Mouse (Mus musculus): Measurements from ENCODE around the gene Gm20388.
A peak's percentile ranks its signal among the peaks of the same experiment; 100 is the strongest.

The Gm20388 gene

GRCm38 (mm10) chr8:120083261-120083660 lies 172.6 kb downstream of the Gm20388 start:
- DNase-seq (ENCODE audit: inconsistent ontology term): no peak

GRCm38 (mm10) chr8:120084783-120085182 lies 174.1 kb downstream of the Gm20388 start:
- DNase-seq (ENCODE audit: inconsistent ontology term): no peak

- no peak for DNase-seq (ENCODE audit: inconsistent ontology term)
These were observed 178.9 kb downstream of the Gm20388 start for GRCm38 (mm10) chr8:120089511-120089910.

DNA sequence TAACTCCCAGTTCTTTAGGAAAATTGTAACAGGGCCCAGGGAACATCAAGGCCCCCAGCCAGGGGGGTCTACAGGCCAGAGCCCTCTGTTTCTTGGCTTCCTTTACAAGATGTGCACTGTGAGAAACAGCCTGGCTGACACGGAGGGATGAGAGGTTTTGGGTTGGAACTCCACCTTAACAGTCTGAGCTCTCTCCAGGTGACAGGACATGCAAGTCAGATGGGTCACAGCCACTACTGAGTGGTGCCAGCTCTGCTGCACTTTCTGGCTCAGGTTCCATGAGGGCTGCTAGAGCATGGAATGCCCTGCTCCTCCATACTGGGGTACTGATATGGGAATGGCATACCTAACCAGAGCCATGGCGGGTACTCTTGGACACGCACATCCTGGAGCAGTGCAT lies 180.4 kb downstream of the Gm20388 start:
- no peak for DNase-seq (ENCODE audit: inconsistent ontology term)

DNA sequence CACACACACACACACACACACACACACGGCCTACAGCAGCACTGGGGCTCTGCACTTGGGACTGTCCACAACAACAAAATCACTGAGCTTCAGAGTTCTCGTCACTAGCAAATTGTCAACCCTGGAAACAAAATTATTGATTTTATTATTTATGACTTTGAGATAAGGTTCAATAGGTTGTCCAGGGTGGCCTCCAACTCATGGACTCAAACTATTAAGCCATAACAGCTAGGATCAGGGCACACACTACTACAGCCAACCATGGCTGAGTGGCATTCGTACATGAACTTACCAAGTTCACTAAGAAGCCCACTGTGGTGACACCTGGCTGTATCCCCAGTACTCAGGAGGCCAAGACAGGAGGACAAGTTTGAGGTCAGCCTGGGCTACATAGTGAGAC lies 182.5 kb downstream of the Gm20388 start:
- no peak for DNase-seq (ENCODE audit: inconsistent ontology term)

- DNase-seq (ENCODE audit: inconsistent ontology term): no peak
These were observed 184.2 kb downstream of the Gm20388 start for GRCm38 (mm10) chr8:120094801-120095200.

DNA sequence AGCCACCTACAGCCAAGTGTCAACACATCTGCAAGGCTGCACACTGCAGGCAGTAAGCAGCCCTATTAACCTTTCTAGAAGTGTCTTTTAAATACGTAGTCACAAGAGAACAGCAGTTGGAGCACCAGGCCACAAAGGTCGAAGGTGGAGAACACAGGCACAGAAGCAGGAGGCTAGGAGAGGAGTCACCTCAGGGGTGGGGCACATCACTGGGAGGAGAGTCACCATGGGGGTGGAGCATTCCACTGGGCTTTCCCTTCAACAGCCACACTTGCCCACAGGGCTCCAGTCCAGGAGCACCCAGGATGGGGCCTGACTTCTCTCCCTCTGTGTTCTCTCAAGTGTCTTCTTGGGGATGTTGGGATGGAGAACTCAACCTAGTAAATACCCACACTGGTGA lies 185.8 kb downstream of the Gm20388 start:
- peak; percentile 24 for DNase-seq (ENCODE audit: inconsistent ontology term)

DNA sequence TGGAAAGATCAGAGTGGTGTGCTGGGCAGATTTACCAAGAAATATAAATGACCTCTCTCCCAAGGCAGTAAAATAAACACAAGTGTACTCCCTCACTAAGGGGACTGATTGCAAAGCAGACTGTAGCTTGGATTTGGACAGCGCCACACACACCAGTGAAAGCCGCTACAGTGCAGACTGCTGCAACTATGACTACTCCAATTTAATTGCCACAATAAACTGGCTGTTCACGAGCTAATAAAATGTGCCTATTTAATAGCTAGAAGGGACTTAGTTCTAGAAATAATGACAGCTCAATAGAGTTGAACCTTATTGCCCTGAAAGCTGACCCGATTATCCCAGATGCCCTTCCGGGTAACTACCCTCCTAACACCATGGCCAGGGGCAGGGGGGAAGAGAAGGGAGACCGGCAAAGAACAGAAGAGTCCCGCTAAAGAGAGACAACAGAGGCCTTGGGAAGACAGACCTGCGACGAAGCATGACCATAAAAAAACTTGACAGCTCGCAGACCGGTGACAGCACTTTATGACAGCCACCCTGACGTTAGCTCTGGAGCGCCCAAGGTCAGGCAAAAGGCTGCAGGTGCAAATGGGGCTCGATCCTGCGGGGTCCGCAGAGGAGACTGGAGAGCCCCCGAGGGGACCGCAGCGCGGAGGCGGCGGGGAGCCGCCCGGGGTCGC lies 189.9 kb downstream of the Gm20388 start:
- DNase-seq (ENCODE audit: inconsistent ontology term): peak; percentile 11

DNA sequence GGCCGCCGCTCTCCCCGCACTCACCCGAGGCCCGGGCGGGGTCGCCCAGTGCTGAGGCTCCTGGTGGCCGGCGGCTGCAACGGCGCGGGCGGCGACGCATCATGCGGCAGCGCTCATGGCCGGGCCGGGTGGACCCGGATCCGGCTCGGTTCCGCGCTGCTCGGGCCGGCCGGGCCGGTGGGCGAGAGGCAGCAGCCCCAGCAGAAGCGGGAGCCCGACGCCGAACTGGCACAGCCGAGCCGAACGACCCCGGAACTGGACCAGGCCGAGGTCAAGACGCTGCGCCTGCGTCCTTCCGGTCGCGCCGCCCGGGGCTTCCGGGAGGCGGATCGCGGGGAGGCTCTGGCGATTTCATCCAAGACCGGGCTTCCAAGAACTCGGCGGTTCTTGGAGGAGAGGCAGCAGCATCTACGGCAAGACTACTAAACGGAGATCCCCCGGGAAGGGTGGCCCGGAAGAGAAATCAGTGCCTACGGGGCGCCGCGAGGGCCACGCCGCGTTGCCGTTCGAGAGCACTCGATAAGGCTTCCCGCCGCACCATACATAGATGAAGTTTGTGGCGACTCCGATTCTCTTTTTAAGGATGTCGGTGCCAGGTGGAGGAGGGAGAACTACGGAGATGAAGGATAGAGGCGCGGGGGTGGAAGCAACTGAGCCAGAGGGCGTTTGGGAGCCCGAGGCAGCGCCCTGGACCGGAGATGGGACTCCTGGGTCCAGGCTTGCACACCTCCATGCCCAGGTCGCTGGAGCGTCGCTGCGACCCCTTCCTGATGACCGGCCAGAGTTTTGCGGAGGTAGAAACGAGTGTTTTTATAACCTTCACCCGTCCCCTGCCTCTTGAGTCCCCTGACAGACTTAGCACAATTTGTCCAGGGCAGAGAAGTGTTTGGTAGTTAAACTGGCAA lies 190.7 kb downstream of the Gm20388 start, which contains the start of gene Zdhhc7:
Zdhhc7 (minus strand) TSS at position 415 of the 905 bp plus-strand sequence.
- peak; percentile 81 for DNase-seq (ENCODE audit: inconsistent ontology term)

DNA sequence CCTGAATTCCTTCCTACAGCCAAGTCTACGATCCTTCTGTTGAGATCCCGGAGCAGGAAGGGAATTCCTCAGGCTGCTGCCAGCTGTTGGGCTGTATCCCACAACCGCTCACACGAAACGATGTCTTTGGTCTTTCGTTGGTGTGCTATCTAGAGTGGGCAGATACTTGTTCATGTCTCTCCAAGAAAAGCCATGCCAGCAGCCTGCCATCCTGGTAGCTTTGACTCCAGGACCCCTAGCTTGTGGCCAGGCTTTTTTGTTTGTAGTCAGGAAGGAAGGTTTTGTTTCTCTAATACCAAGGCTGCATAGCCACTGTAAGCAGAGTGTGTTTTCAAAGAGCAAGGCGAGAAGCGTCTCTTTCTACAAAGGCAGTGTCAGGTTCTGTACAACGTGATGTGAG lies 193.3 kb downstream of the Gm20388 start:
- no peak for DNase-seq (ENCODE audit: inconsistent ontology term)

DNA sequence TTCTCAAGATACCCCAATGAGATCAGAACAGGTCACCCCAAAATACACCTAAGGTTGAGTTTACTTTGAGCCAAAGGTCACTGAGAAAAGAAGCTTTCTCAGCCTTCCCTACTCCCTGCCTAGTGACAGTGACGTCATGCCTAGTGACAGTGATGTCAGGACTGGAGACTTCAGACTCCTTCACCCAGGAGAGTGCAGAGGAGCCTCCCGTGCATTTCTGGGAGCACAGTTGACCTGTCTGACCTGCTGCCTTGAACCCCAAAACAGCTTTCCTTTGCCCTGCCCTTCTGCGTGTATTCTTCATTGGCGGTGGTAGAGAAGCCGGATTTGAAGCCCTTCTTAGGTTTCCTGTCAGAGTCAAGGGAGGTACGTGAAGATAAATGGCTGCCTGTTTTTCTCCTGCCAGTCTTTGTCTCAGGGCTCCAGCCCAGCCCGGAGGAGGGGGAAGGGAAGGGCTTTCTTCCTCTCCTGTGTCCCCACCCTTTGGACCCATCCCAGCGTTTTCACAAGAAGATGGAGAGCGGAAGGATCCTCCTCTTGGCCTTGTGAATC lies 194.2 kb downstream of the Gm20388 start:
- DNase-seq (ENCODE audit: inconsistent ontology term): no peak

- no peak for DNase-seq (ENCODE audit: inconsistent ontology term)
These were observed 198.5 kb downstream of the Gm20388 start for GRCm38 (mm10) chr8:120109149-120109548.

- no peak for DNase-seq (ENCODE audit: inconsistent ontology term)
These were observed 200.3 kb downstream of the Gm20388 start for GRCm38 (mm10) chr8:120110966-120111365.

- no peak for DNase-seq (ENCODE audit: inconsistent ontology term)
These were observed 200.7 kb downstream of the Gm20388 start for GRCm38 (mm10) chr8:120111382-120111781.

DNA sequence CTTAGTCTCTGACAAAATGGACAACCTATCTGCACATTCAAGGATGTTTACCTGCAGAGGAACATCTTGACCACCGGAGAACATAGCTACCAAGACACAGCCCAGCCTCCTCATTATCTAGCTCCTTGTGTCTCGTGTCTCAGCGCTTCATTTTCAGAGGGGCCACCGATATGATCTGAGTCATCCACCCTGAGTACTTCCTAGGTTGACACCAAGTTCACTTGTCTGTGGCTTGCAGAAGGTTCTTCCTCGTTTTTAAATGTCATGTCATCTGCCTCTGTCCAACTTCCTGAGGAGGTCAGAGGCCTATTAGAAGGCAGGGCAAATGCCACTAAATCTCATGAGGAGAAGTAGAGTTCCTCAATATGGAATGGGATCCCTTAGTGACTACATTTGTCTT lies 201.9 kb downstream of the Gm20388 start:
- no peak for DNase-seq (ENCODE audit: inconsistent ontology term)

DNA sequence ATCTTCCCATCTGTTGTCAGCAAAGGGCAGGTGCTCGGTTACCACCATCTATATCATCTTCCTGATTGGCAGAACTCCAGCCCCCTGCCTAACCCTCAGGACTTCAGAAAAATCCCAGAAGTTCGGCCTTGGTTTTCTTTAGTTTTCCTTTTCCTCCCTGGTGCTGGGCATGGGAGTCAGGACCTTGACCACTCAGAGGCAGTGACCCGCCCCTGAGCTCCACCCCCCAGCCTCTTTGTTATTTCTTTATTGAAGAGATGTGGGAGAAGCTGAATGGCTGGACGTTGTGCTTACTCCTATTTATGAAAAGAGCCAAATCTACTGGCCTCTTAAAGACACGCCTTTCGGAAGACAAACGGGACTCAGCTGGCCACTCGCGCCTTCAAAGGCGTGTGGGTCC lies 202.7 kb downstream of the Gm20388 start:
- DNase-seq (ENCODE audit: inconsistent ontology term): peak; percentile 84

GRCm38 (mm10) chr8:120113758-120114255 lies 203.2 kb downstream of the Gm20388 start, which contains the start of gene 6430548M08Rik:
Gene 6430548M08Rik, plus strand, starts transcription at chr8:120114152.
- DNase-seq (ENCODE audit: inconsistent ontology term): peak; percentile 100

- peak; percentile 68 for DNase-seq (ENCODE audit: inconsistent ontology term)
These were observed 203.7 kb downstream of the Gm20388 start for GRCm38 (mm10) chr8:120114315-120114841.

GRCm38 (mm10) chr8:120116600-120116999 lies 206.0 kb downstream of the Gm20388 start:
- DNase-seq (ENCODE audit: inconsistent ontology term): no peak

GRCm38 (mm10) chr8:120118162-120118561 lies 207.5 kb downstream of the Gm20388 start:
- DNase-seq (ENCODE audit: inconsistent ontology term): no peak

GRCm38 (mm10) chr8:120118847-120119246 lies 208.2 kb downstream of the Gm20388 start:
- no peak for DNase-seq (ENCODE audit: inconsistent ontology term)

GRCm38 (mm10) chr8:120119429-120119828 lies 208.8 kb downstream of the Gm20388 start:
- DNase-seq (ENCODE audit: inconsistent ontology term): no peak

All from Muller cell, postnatal 12 days (primary cell).